11 mouse cellular contexts compared by ENCODE assay signal in the genomic region with DNA sequence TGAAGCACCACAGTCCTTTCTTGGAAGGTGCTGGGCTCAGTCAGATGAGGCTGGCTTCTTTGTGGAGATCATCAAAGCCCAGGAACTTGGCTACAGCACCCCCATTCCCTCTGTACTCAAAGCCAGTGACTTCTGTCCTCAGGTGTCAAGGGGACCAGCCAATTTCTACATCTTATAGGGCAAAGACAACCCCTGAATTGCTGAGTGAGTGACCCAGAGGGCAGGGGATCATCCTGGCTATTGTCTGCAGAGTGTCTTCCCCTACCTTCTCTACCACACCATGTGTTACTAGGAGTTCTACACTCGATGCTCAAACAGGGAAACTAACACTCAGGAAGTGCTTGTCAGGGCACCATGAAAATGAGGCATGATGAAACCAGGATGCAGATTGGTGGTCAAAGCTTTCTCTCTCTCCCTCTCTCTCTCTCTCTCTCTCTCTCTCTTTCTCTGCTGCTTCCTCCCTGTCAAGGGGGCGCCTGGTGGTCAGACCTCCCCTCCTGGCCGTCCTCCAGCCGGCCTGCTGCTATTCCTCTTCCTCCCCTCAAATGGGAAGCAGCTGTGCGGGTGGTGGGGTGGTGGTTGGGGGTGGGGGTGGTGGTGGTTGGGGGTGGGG. TPM values are rescaled to one million over a fixed set of nuclear protein-coding genes. Genes with fewer than 3 reads are reported as not detected.
DNase-seq lines count a peak whose midpoint lies in the region; ATAC-seq and TF ChIP-seq lines count a peak whose summit lies in the region.
"Had no signal": no experiment of that assay in that cellular context is flagged by ENCODE, and none has a peak within 500 bp of the region (broad histone marks: within the 10 kb centered on the region; RNA-seq: fewer than 3 reads in every experiment).

No protein-coding gene starts in this region.

- TF ChIP-seq POLR2A in lung, adult 2 months (IDR thresholded peaks at IDR 0.05; ENCODE audit: borderline replicate concordance, extremely low read depth, low read depth, low read length): no peak

- H3K9me3 ChIP-seq in heart, embryonic 13.5 days: no peaks in the 10 kb centered on the region
- no peaks in the 10 kb centered on the region for H3K9me3 ChIP-seq in lung, embryonic 16.5 days (ENCODE audit: control insufficient read depth, low read length)
- H3K9me3 ChIP-seq in embryonic facial prominence, embryonic 15.5 days (replicated peaks): no peaks in the 10 kb centered on the region
- H3K9me3 ChIP-seq: megakaryocyte, embryonic 14.5 days had no signal

- no peak for ATAC-seq in heart, embryonic 13.5 days (ENCODE audit: extremely low read depth, insufficient number of reproducible peaks, low FRiP score, low TSS enrichment)
- ATAC-seq in lung, embryonic 16.5 days (ENCODE audit: low read depth): peak; percentile 46
- no peak for ATAC-seq in embryonic facial prominence, embryonic 15.5 days (ENCODE audit: insufficient number of reproducible peaks, low FRiP score, low TSS enrichment, low read depth)
- ATAC-seq: CD4-positive, CD25-positive, alpha-beta regulatory T cell, adult 4 months had no signal

- H3K4me3 ChIP-seq in heart, embryonic 13.5 days: no peak overlapping the region
- H3K4me3 ChIP-seq in lung, embryonic 16.5 days (ENCODE audit: low read length): no peak overlapping the region
- no peak overlapping the region for H3K4me3 ChIP-seq in lung, adult 2 months (replicated peaks; ENCODE audit: extremely low read depth, low read depth, low read length)
- no peak overlapping the region for H3K4me3 ChIP-seq in embryonic facial prominence, embryonic 15.5 days (replicated peaks)
- H3K4me3 ChIP-seq: megakaryocyte, embryonic 14.5 days had no signal

- H3K9ac ChIP-seq in heart, embryonic 13.5 days: no peak overlapping the region
- no peak overlapping the region for H3K9ac ChIP-seq in lung, embryonic 16.5 days (ENCODE audit: low read length)
- no peak overlapping the region for H3K9ac ChIP-seq in embryonic facial prominence, embryonic 15.5 days

- H3K4me1 ChIP-seq in heart, embryonic 13.5 days: peaks cover 51% of the 10 kb centered on the region
- peaks cover 31% of the 10 kb centered on the region for H3K4me1 ChIP-seq in lung, embryonic 16.5 days (replicated peaks; ENCODE audit: control insufficient read depth, insufficient read depth, low read length)
- peaks cover 5% of the 10 kb centered on the region for H3K4me1 ChIP-seq in lung, adult 2 months (ENCODE audit: control insufficient read depth, insufficient read depth, low read length)
- H3K4me1 ChIP-seq in embryonic facial prominence, embryonic 15.5 days: peaks cover 52% of the 10 kb centered on the region

- H3K27me3 ChIP-seq in heart, embryonic 13.5 days (replicated peaks): no peaks in the 10 kb centered on the region
- no peaks in the 10 kb centered on the region for H3K27me3 ChIP-seq in lung, embryonic 16.5 days (ENCODE audit: control insufficient read depth, insufficient read depth, low read depth, low read length)
- H3K27me3 ChIP-seq in embryonic facial prominence, embryonic 15.5 days: no peaks in the 10 kb centered on the region
- no peaks in the 10 kb centered on the region for H3K27me3 ChIP-seq in splenic B cell, adult 2 months (ENCODE audit: control insufficient read depth, insufficient read depth, low read length, poor library complexity, severe bottlenecking)

- 25% methylated on average over 5 of the region's 5 CpGs for WGBS in heart, embryonic 13.5 days
- whole genome bisulfite sequencing in lung, embryonic 16.5 days: 25% methylated on average over 5 of the region's 5 CpGs
- WGBS in lung, adult 2 months: 42% methylated on average over 5 of the region's 5 CpGs
- WGBS in embryonic facial prominence, embryonic 15.5 days: 30% methylated on average over 5 of the region's 5 CpGs

- no peak for DNase-seq in heart, adult 11 months
- no peak for DNase-seq in lung, adult 2 months
- peak; percentile 35 for DNase-seq in splenic B cell, adult 2 months (ENCODE audit: low read depth, low spot score)
- no peak for DNase-seq in adrenal gland, postnatal 10 days
- no peak for DNase-seq in gastrocnemius, adult 8-10 months (ENCODE audit: low spot score in 2 of 2)

- H3K27ac ChIP-seq in heart, embryonic 13.5 days (replicated peaks): peak overlapping the region; percentile 58
- H3K27ac ChIP-seq in lung, embryonic 16.5 days (ENCODE audit: low read length): peak overlapping the region; percentile 76
- peak overlapping the region; percentile 85 for H3K27ac ChIP-seq in embryonic facial prominence, embryonic 15.5 days (replicated peaks)

- no peak overlapping the region for H3K4me2 ChIP-seq in heart, embryonic 13.5 days
- H3K4me2 ChIP-seq in lung, embryonic 16.5 days (ENCODE audit: low read depth, low read length): no peak overlapping the region
- no peak overlapping the region for H3K4me2 ChIP-seq in embryonic facial prominence, embryonic 15.5 days (replicated peaks)

- H3K36me3 ChIP-seq in heart, embryonic 13.5 days: no peaks in the 10 kb centered on the region
- H3K36me3 ChIP-seq in lung, embryonic 16.5 days (ENCODE audit: control insufficient read depth, insufficient read depth, low read length): no peaks in the 10 kb centered on the region
- H3K36me3 ChIP-seq in embryonic facial prominence, embryonic 15.5 days: no peaks in the 10 kb centered on the region
- no peaks in the 10 kb centered on the region for H3K36me3 ChIP-seq in splenic B cell, adult 2 months (ENCODE audit: control insufficient read depth, insufficient read depth, low read length, poor library complexity, severe bottlenecking)

- no peak for TF ChIP-seq CTCF in lung, adult 2 months (IDR thresholded peaks at IDR 0.05; ENCODE audit: insufficient read depth, low read length)

RNA-seq across cellular contexts. Expression of gene Ccr7, which starts 21.5 kb away (rescaled TPM):
- 0.14 and 0.23 TPM in 2 replicates for polyA plus RNA-seq in heart, embryonic 13.5 days (2015; fragmentation: Nextera tagmentation; extraction: Ambion mirVana)
- polyA plus RNA-seq in lung, embryonic 16.5 days (2015; fragmentation: Nextera tagmentation; extraction: Ambion mirVana): 0.18 and 0.20 TPM in 2 replicates
- 15.5 and 19.7 TPM in 2 replicates for polyA plus RNA-seq in lung, adult 2 months (2012; rRNA removed)
- polyA plus RNA-seq in embryonic facial prominence, embryonic 15.5 days (2015; fragmentation: Nextera tagmentation; extraction: Ambion mirVana): 0.57 and 0.59 TPM in 2 replicates
- 1 to 10 TPM; 3.6 to 3.7 TPM for total RNA-seq in adrenal gland, postnatal 10 days (2021)
- not detected for total RNA-seq in gastrocnemius, adult 8-10 months (2022)
- total RNA-seq: left cerebral cortex, postnatal 36 days had no signal

RNA-seq across cellular contexts. Expression of gene Tns4, which starts 44.3 kb away (rescaled TPM):
- polyA plus RNA-seq in heart, embryonic 13.5 days (2015; fragmentation: Nextera tagmentation; extraction: Ambion mirVana): 0.15 and 0.21 TPM in 2 replicates
- polyA plus RNA-seq in lung, embryonic 16.5 days (2015; fragmentation: Nextera tagmentation; extraction: Ambion mirVana): 0.19 and 0.39 TPM in 2 replicates
- 2.9 and 4.9 TPM in 2 replicates for polyA plus RNA-seq in lung, adult 2 months (2012; rRNA removed)
- polyA plus RNA-seq in embryonic facial prominence, embryonic 15.5 days (2015; fragmentation: Nextera tagmentation; extraction: Ambion mirVana): 2.7 and 2.8 TPM in 2 replicates
- total RNA-seq in adrenal gland, postnatal 10 days (2021): under 1 TPM; 0.12 to 0.51 TPM
- not detected for total RNA-seq in gastrocnemius, adult 8-10 months (2022)

Comparison
In these comparisons a context has a peak if more than half of its experiments do, and no peak if none do; other contexts are left out.
1. RNA of gene Ccr7, which starts 21.5 kb away (polyA plus RNA-seq): 15.5 to 19.7 TPM in lung, adult 2 months; 0.57 to 0.59 TPM in embryonic facial prominence, embryonic 15.5 days, 0.14 to 0.23 TPM in heart, embryonic 13.5 days and 0.18 to 0.20 TPM in lung, embryonic 16.5 days; every median in the first group is over 10 times any median in the second.
2. Peak in every context shown above with its lines, with median percentiles within 50 percentile points of each other: H3K27ac ChIP-seq.